Mouse (Mus musculus) 416B (cell line): ENCODE measurements at regions not wholly inside any gene's neighbourhood (a gene's known extent, or its start where the extent isn't known, plus 50 kb on each side); places are given as distances from the start of the nearest gene placed in this dataset.
A peak's percentile ranks its signal among the peaks of the same experiment; 100 is the strongest.

ENCODE experiments used
- DNase-seq: peaks from one replicate; pipeline ENCODE4 v3.0.0; 2011; ENCODE audit warnings: low read depth

- DNase-seq: no peak
These were observed 68.7 kb downstream of the Atoh1 start for GRCm38 (mm10) chr6:64797600-64797999.

GRCm38 (mm10) chr6:64798804-64799203 is 69.9 kb downstream of the Atoh1 start:
- DNase-seq: no peak

DNA sequence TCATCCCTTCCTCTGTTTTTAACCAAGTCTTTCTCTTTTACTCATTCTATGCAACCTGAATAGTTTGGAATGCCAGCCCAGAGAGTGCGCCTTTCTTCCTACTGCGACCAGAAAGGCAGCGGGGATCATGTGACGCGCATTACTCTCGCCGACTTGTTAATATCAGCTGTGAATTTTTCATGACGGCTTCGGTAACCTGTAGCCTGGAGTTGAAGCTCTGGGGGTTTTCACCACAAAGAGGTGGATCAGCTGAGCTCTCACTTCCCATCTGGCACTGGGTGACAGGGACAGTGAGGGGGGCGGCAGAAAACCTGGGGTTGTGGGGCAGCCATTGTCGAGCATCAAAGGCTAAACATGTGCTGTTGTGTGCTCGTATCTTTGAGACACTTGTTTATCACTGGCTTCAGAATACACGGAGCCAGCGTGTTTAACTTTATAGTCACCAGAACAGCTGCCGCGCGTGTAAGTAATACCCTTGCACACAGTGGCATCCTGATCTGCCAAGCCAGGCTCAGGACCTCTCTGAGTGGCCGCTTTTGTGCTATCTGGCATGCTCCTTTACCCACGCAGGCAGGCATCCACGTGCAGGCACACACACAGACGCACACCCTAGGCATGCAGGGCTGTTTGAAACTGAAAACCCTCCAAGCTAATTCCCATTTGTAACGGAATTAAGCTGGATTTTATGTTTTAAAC is 70.5 kb downstream of the Atoh1 start:
- DNase-seq: no peak

DNA sequence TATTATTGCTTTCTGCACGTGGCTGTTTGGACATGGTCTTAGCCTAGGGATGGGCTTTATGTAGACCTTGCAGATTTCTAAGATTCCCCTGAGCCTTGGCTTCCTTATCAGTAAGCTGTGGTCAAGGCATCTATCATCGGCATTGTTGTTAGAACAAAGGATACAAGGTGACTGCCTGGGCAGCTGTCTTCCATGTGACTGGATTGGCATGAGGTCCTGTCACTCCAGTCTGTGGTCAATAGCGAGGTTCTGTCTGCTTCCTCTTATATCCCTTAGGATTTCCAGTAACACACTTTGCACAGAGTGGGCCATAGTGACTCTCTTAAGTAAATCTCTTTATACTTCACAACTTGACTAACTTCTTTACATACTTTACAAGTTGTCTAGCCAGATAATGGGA is 72.0 kb downstream of the Atoh1 start:
- DNase-seq: no peak

DNA sequence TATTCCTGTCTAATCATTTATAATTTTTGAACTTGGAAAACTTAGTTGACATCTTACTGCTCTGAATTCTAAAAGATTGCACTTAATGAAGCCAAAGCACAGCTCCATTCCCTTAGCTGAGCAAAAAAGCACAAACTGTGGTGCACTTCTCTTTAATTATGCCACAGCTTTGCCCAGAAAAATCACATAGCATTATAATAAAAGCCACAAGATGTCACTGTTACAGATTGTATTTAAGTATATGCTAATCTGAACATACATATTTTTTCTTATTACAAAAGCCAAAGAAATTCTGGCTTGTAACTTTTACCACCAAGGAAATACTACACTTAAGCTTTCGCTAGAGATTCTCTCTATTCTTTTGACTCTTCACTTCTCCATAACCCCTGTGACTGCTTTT is 86.2 kb downstream of the Atoh1 start:
- peak; percentile 7 for DNase-seq

DNA sequence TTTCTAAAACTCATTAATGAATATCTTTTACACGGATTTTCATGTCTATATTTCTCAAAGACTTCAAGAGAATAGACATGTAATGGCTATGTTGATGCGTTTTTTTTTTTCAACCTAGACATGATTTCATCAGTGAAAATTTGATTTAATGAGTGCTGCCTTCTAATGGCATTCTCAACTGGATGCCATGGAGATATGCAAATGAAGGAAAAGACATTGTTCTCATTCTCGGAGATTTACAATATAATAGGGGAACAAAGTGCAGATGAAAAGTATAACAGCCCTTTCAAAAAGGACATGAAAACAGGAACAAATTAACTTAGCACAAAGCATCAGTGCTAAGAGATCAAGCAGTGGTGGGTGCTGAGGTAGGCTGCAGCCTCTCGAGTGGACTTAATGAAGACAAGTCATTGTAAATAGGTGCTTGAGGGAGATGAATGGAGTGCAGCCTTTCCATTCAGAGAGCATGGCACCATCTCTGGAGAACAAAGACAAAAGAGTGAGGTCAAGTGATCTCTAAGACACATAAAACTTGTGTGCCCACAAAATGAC is 120.2 kb downstream of the Atoh1 start:
- DNase-seq: no peak

DNA sequence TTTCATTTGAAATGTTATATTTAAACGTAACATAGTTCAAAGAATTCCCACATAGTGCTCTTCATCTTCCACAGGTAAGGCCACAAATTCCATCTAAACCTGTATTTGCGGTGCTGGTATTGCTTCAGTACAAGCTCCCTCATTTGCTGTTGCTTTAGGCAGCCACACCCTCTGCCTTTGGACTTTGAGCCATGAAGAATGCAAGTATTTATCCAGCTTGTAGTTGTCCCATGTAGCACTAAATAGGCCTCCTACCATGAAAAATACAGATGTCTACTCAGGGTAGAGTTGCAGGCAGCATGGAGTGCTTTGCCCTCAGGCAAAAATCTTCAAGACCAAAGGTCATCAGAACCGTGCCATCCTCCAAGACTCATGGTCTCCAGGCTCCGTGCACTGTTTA is 134.0 kb downstream of the Atoh1 start:
- no peak for DNase-seq

GRCm38 (mm10) chr6:64896420-64896819 is 146.0 kb upstream of the Smarcad1 start:
- DNase-seq: no peak
